ENCODE assay signal across 8 mouse cellular contexts in the genomic region with DNA sequence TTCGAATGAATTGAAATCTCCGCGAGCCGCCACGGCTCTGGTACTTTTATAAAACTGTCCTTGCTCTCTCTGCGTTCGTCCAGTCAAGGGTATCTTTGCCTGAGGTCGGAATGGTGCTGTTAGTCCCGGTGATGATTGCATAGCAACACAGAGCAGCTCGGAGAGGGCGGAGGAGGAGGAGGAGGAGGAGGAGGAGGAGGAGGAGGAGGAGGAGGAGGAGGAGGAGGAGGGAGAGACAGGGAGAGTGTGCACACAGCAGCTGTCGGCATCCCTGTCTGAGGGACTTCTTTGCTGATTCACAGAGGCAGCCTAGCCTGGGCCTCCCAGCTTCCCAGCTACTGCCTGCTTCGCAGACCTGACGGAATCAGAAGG. TPM values are rescaled to one million over a fixed set of nuclear protein-coding genes. Genes with fewer than 3 reads are reported as not detected.
DNase-seq lines count a peak whose midpoint lies in the region; ATAC-seq and TF ChIP-seq lines count a peak whose summit lies in the region.

No protein-coding gene starts in this region.

- H3K27ac ChIP-seq in intestine, embryonic 15.5 days, result no peak overlapping the region

- peak; percentile 7 for DNase-seq in gastrocnemius, postnatal 14 days
- DNase-seq in gastrocnemius, postnatal 25 days, result no peak
- peak; percentile 42 for DNase-seq in right cerebral cortex, adult 18-20 months
- DNase-seq in right cerebral cortex, postnatal 25 days, result no peak
- no peak for DNase-seq in thymus, postnatal 10 days (ENCODE audit: low spot score in 2 of 2)

- no peaks in the 10 kb centered on the region for H3K27me3 ChIP-seq in intestine, embryonic 15.5 days (replicated peaks)
- H3K27me3 ChIP-seq in myocyte (ENCODE audit: control insufficient read depth, insufficient read depth, insufficient read length), result no peaks in the 10 kb centered on the region

- WGBS in intestine, embryonic 15.5 days, result 25% methylated on average over 13 of the region's 14 CpGs

- TF ChIP-seq POLR2A in myocyte (IDR thresholded peaks at IDR 0.05; ENCODE audit: insufficient read length, low read depth), result peak; percentile 37

- intact Hi-C loops in gastrocnemius, postnatal 14 days (cut with DNase I; ENCODE audit: low total_unique reads), result no loop called here

- H3K36me3 ChIP-seq in intestine, embryonic 15.5 days, result no peaks in the 10 kb centered on the region
- H3K36me3 ChIP-seq in myocyte (ENCODE audit: control insufficient read depth, insufficient read depth), result no peaks in the 10 kb centered on the region

- no peak overlapping the region for H3ac ChIP-seq in myocyte (ENCODE audit: control insufficient read depth, insufficient read length)

- ATAC-seq in intestine, embryonic 15.5 days, result peak; percentile 58
- ATAC-seq in CD4-positive, CD25-positive, alpha-beta regulatory T cell, adult 4 months, result no peak

- no peaks in the 10 kb centered on the region for H3K79me2 ChIP-seq in myocyte (ENCODE audit: control insufficient read depth, insufficient read depth)

- H3K9ac ChIP-seq in intestine, embryonic 15.5 days, result 0 out of 2 replicates have a peak overlapping the region, but pooled peaks have one; percentile 23

- no peaks in the 10 kb centered on the region for H3K9me3 ChIP-seq in intestine, embryonic 15.5 days

- H3K4me2 ChIP-seq in intestine, embryonic 15.5 days (replicated peaks), result peak overlapping the region; percentile 63
- H3K4me2 ChIP-seq in myocyte (ENCODE audit: low read depth), result peak overlapping the region; percentile 64

- H3K4me1 ChIP-seq in intestine, embryonic 15.5 days (replicated peaks), result no peaks in the 10 kb centered on the region

- peak overlapping the region; percentile 33 for H3K4me3 ChIP-seq in intestine, embryonic 15.5 days (replicated peaks)
- H3K4me3 ChIP-seq in myocyte, result peak overlapping the region; percentile 18

TF ChIP-seq in myocyte, 11 proteins besides CTCF, POLR2A, EP300 and RAD21:
- TF ChIP-seq E2F4 (IDR thresholded peaks at IDR 0.05; ENCODE audit: insufficient read depth), result no peak
- peak in 1 of 3 experiments; percentile 19 for TF ChIP-seq MYOD1 (IDR thresholded peaks at IDR 0.05; ENCODE audit: control insufficient read depth in 1 of 3, insufficient read length in 2 of 3, low read depth in 2 of 3)

RNA-seq across cellular contexts. Expression of gene Drp2, which starts 0.2 kb away (rescaled TPM):
- 10 to 100 TPM in 1 of 2 experiments, 1 to 10 TPM in 1; 5.6 to 15.6 TPM for total RNA-seq in gastrocnemius, postnatal 14 days (2021)
- total RNA-seq in gastrocnemius, postnatal 25 days (2021), result 1 to 10 TPM; 6.6 to 8.2 TPM
- polyA plus RNA-seq in intestine, embryonic 15.5 days (2015; fragmentation: Nextera tagmentation; extraction: Ambion mirVana), result 1.0 TPM in 2 replicates
- polyA plus RNA-seq in myocyte (2012; fragmentation: generic; extraction: Trizol), result 8.0 TPM
- not detected for polyA plus RNA-seq in CD4-positive, CD25-positive, alpha-beta regulatory T cell, adult 4 months (2017; shearing (Covaris generic))

Comparison
In these comparisons a context has a peak if more than half of its experiments do, and no peak if none do; other contexts are left out.
1. DNase-seq: peak in gastrocnemius, postnatal 14 days (single experiment) and right cerebral cortex, adult 18-20 months (single experiment); none in gastrocnemius, postnatal 25 days (single experiment), right cerebral cortex, postnatal 25 days (single experiment) and thymus, postnatal 10 days (0 of 2).